Mouse (Mus musculus) MEL (cell line): Measurements from ENCODE around the gene Drc3.

Experiments used
- CTCF ChIP-seq, 3 experiments: IDR thresholded peaks in 2 of 3; conservative IDR thresholded peaks in 1 of 3; 2 replicates each; pipeline ENCODE4 v1.5.1; 2011 to 2012; ENCODE audit warnings: low read length in 3 of 3, low read depth in 2 of 3, mild to moderate bottlenecking in 2 of 3, improper control_type of control experiment in 1 of 3, inconsistent platforms in 1 of 3, mixed read lengths in 1 of 3, moderate library complexity in 1 of 3; ENCODE audit not compliant: control insufficient read depth in 1 of 3, insufficient read depth in 1 of 3, poor library complexity in 1 of 3, severe bottlenecking in 1 of 3
- GATA1 ChIP-seq: IDR thresholded peaks from 2 replicates; pipeline ENCODE4 v1.6.1; 2011; ENCODE audit warnings: low read depth, low read length, improper control_type of control experiment
- POLR2A ChIP-seq, 2 experiments: IDR thresholded peaks; 2 replicates each; pipeline ENCODE4 v1.6.1; 2011 to 2012; ENCODE audit warnings: low read length in 2 of 2, mild to moderate bottlenecking in 2 of 2, control low read depth in 1 of 2, improper control_type of control experiment in 1 of 2, low read depth in 1 of 2, moderate library complexity in 1 of 2; ENCODE audit not compliant: control insufficient read depth in 1 of 2, insufficient read depth in 1 of 2, poor library complexity in 1 of 2

- TF ChIP-seq POLR2A (IDR thresholded peaks at IDR 0.05; ENCODE audit: control insufficient read depth in 1 of 2, insufficient read depth in 1 of 2, low read depth in 1 of 2, low read length in 2 of 2, poor library complexity in 1 of 2) (no peak), GATA1 (no peak), CTCF (IDR thresholded peaks at IDR 0.05 in 2 of 3, conservative IDR thresholded peaks at IDR 0.05 in 1 of 3; ENCODE audit: control insufficient read depth in 1 of 3, insufficient read depth in 1 of 3, low read depth in 2 of 3, low read length in 3 of 3, poor library complexity in 1 of 3, severe bottlenecking in 1 of 3) (no peak)
Observed at GRCm38 (mm10) chr11:60406606-60407005, 53.5 kb downstream of the Drc3 start.
